Mouse (Mus musculus): ENCODE measurements around the gene Ghdc.

Ghdc gene

GRCm38 (mm10) chr11:100718866-100719265, 51.9 kb downstream of the Ghdc start:
- no peak for DNase-seq (ENCODE audit: low spot score in 2 of 2)

GRCm38 (mm10) chr11:100718462-100718861, 52.3 kb downstream of the Ghdc start:
- no peak for DNase-seq (ENCODE audit: low spot score in 2 of 2)

- DNase-seq (ENCODE audit: low spot score in 2 of 2) = no peak
Observed at GRCm38 (mm10) chr11:100716649-100717048, 54.1 kb downstream of the Ghdc start.
